Mouse (Mus musculus): ENCODE measurements around the gene Tnni1.

The Tnni1 gene

GRCm38 (mm10) chr1:135847139-135847562, 67.9 kb downstream of the Tnni1 start:
- DNase-seq = peak in 1 of 2 experiments; percentile 71

DNA sequence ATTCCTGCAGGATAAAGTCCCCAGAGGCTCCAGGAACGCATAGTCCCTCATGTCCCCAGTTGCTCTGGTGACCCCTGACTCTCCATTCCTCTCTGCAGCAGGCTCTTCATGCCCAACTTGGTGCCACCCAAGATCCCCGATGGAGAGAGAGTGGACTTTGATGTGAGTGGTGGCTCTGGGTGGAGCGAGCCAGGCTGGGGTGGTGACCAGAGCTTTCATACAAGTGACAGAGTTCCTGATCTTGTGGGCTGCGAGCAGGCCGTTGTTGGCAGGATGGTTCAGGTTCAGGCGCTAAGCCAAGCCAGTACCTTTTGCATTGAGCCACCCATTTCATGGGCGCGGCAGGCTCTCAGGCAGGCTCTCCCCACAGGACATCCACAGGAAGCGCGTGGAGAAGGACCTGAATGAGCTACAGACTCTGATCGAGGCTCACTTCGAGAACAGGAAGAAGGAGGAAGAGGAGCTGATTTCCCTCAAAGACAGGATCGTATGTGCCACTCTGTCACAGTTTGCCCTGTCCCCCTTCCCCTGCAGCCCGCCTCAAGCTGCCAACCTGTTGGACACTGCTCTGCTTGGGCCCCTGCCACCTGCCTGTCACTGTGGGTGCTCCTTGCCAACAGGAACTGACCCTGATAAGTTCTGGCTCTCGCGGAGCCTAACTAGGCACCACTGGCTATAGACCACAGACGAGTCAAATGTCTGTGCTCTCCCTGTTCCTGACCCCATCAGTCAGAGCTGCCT, 68.5 kb downstream of the Tnni1 start:
- DNase-seq = no peak

DNA sequence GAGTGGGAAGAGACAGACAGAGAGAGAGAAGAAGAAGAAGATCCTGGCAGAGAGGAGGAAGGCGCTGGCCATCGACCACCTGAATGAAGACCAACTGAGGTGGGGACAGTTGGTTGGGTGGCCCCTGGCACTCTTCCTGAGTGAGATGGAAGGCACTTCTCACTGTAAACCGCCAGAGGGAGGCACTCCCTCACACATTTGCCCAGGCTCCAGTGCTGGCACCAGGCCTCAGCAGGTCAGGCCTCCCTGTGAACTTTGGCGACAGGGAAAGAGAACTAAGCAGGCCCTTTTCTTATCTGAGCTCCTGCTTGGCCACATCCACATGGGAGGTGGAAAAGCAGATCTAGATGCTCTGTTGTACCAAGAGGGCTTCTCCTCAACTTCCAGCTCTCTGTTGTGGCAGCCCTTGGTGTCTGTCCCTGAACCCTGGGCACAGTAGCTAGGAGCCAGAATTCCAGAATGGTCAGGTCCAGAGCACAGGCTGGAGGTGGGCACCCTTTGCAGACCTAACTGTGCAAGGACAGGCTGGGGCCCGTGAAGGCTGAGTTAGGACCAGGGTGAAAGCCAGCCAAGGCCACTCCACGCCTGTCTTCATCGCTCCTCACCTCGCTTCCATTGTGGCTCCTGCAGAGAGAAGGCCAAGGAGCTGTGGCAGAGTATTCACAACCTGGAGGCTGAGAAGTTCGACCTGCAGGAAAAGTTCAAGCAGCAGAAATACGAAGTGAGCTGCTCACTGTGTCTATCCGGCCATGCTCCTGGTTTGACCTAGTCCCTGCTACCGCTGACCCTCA, 71.7 kb downstream of the Tnni1 start:
- DNase-seq = peak; percentile 52 to 66

- no peak for DNase-seq
Measured at GRCm38 (mm10) chr1:135852044-135852756, 73.0 kb downstream of the Tnni1 start.

GRCm38 (mm10) chr1:135853200-135853599, 74.0 kb downstream of the Tnni1 start:
- DNase-seq = no peak

DNA sequence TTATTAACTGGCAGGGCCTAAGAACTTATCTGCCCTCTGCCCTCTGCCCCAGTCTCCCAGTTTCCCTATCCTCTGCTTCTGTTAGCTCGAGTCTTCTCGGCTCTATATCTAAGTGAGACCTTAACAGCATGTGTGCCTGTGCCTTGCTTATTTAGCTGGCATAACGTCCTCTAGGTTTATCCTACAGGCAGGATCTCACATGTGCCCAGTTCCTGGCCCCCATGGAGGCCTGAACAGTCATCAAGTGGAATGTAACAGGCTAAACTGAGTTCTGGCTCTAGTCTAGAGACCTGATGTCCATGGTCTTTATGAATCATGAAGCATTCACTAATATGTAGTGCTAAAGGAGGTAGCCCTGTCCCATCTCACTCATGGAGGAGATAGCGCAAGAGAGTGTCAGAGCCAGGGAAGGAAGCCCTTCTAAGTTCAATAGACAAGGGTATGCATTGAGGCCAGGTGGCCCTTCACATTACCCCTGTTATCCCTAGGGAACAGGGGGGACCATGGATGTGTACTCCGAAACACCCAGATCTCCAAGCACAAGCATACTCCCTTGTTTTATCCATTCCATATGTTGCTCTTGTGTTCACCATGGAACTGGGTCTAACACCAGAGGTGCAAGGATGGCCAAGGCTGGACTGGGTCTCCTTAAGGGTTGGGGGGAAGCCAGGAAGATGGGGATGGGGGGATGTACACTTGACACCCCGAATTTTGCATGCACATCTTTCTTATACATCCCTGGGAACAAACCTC, 75.5 kb downstream of the Tnni1 start:
- DNase-seq = no peak

DNA sequence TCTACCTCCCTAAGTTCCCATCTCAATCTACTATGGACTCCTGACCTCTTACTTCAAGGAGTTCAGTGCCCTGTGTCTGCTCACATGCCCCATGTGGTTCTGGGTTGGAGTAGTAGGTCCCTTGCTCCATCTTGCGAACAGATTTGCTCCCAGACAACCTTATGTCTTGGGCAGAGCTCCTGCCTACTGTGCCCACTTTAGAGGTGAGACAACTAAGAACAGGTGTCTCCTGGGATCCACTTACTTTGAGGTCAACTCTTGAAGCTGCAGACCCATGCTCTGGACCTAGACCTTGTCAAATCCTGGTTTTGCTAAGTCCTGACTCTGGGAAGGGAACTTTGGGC, 76.1 kb downstream of the Tnni1 start:
- DNase-seq = no peak

- no peak for DNase-seq
Measured at GRCm38 (mm10) chr1:135856070-135856469, 76.8 kb downstream of the Tnni1 start.

- no peak for DNase-seq
Measured at GRCm38 (mm10) chr1:135857137-135857775, 78.0 kb downstream of the Tnni1 start.

DNA sequence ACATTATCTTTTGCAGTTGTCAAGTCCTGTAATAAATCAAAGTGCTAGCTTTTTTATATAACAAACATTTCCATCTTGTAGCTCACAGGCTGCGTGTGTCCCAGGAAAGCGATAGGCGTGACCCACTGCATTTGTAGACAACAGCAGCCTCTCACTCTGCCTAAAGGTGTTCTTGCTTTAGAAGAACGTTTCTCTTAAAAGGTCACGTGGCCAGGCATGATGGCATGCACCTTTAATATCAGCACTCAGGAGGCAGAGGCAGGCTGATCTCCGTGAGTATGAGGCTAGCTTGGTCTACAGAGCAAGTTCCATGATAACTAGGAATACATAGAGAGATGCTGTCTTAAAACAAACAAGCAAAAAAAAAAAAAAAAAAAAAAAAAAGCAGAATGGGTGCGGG, 79.3 kb downstream of the Tnni1 start:
- no peak for DNase-seq

Measured in kidney, postnatal 25 days (tissue).